Mouse (Mus musculus) liver, postnatal 0 days (tissue): ENCODE results near the gene Sirt1.

Experiments
- CTCF ChIP-seq: sonication (generic); IDR thresholded peaks from 2 replicates; pipeline ENCODE4 v1.5.1; 2016; ENCODE audit warnings: antibody characterized with exemption, low read depth
- EP300 ChIP-seq: IDR thresholded peaks from 2 replicates; pipeline ENCODE4 v1.6.1; 2016; ENCODE audit warnings: antibody characterized with exemption, low read depth, mild to moderate bottlenecking

DNA sequence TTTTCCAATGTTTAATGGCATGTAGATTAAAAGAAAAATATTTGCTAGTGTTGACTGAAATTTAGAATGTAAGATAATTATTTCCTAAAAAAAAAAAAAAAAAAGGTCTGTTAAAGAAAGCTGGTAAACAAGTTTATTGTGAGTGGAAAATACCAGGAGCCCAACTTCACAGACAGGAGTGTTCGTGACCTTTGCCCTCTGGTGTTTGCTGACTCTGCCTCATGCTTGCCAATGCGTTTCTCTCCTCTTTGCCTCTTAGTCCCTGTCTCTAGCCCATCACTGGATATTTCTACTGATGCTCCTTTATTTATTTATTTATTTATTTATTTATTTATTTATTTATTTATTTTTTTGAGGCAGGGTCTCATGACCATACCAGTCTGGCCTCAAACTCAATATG is 22.1 kb upstream of the Sirt1 start:
- TF ChIP-seq CTCF, result no peak
- no peak for TF ChIP-seq EP300
